Mouse (Mus musculus): Measurements from ENCODE around the gene Ptpn12.

DNA sequence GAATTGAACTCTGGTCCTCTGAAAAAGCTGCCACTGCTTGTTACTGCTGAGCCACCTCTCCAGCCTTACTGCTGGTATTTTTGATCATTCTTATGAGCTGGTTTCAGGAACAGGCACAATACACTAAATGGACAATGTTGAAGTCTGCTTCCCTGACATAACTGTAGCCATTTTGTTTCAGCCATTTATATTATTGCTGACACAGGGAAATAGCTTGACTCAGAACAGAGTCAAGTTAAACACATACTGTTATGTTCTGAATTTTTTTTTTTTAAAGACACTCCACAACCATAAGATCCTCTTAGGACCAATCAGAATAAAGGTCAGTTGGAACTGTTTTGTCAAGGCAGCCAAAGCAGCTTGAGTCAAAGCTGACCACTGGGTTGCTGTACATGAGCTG is 72.2 kb downstream of the Ptpn12 start:
- TF ChIP-seq CTCF (IDR thresholded peaks at IDR 0.05; ENCODE audit: insufficient read depth, low read length) (no peak), POLR2A (IDR thresholded peaks at IDR 0.05; ENCODE audit: borderline replicate concordance, extremely low read depth, low read depth, low read length) (no peak)

Data from lung, adult 2 months (tissue).